Mouse (Mus musculus) gastrocnemius, adult 2 months (tissue): Measurements from ENCODE around the gene Ankrd6. TPM values are rescaled to one million over a fixed set of nuclear protein-coding genes. Genes with fewer than 3 reads are reported as not detected.

Experiments
- DNase-seq: peaks from one replicate; pipeline ENCODE4 v3.0.0; 2022
- H3K27ac ChIP-seq: fragments of 200-600 bp; 2 replicates; pipeline ENCODE4 v1.8.1; 2022; ENCODE audit warnings: mild to moderate bottlenecking
- H3K4me3 ChIP-seq: fragments of 200-600 bp; 2 replicates; pipeline ENCODE4 v1.8.1; 2022; ENCODE audit warnings: mild to moderate bottlenecking, moderate library complexity
- CTCF ChIP-seq: fragments of 200-600 bp; IDR thresholded peaks from 2 replicates; pipeline ENCODE4 v1.8.1; 2022; ENCODE audit warnings: antibody characterized with exemption, mild to moderate bottlenecking, moderate library complexity
- intact Hi-C: fragments of 180-260 bp; cut with DNase I; formaldehyde crosslinking; loops from one replicate; pipeline ENCODE4 v1.15.1; 2025
- total RNA-seq, 2 experiments: library from RNA; stranded (reverse); gene quantifications; 2 replicates each; pipeline ENCODE4 v1.2.3; 2021

Ankrd6 gene
- total RNA-seq, 2 experiments from 2014 or later = 2.5 to 6.2 TPM

DNA sequence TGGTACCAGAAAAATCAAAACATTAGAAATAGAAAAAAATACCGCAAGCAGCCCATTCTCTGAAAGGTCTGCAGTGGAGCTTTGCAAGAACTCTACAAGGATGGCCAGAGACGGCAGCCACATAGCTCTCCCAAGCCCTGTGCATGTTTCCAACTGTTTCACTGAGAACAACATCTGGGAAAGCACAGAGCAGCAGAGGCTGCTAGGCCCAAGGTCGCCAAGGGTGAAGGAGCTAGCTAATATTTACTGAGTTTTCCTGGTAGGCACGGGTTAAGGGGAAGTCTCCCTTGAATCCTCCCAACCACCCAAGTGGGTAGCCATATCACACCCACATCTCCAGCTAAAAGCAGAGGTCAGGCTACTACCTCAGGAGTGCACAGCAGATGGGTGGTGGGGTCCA lies 69.6 kb downstream of the Ankrd6 start:
- H3K4me3 ChIP-seq = no peak overlapping the region
- TF ChIP-seq CTCF = no peak
- no peak overlapping the region for H3K27ac ChIP-seq
- intact Hi-C loops = no loop called here
- DNase-seq = no peak

DNA sequence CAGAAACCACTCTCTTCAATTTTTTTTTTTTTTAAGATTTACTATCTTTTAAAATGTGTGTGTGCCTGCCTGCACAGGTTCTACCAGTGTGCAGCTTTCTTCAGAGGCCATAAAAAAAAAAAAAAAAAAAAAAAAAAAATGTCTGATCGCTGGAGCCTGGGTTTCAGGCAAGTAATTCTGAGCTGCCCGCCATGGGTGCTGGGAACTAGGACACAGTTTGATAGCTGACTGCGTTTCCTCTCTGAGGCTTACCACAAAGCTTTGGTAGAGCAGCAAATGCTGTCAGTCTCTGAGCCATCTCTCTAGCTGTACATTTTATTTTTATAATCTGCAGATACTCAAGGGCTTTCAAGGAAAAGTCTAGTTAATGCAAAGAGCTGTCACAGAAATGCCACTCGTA lies 76.0 kb downstream of the Ankrd6 start:
- DNase-seq = no peak
- intact Hi-C loops = no loop called here
- TF ChIP-seq CTCF = no peak
- H3K27ac ChIP-seq = no peak overlapping the region
- no peak overlapping the region for H3K4me3 ChIP-seq

GRCm38 (mm10) chr4:32872189-32872749 lies 78.4 kb downstream of the Ankrd6 start:
- DNase-seq = no peak

DNA sequence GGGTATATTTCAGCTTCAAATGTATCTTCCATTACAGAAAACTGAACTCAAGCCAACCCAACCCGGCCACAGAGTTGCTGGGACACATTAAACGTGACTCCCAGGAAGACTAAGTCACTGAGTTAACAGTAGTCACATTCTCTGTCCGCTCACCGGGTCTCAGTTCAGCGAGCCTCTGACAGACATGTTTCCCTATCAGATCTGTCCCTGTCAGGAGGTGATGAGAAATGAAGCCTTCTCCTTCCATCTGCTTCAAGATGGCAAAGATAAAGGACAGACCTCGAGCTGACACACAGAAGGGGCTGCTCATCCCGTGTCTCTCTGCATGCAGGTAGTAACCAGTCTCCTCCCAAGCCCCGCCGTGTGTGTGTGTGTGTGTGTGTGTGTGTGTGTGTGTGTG lies 81.3 kb downstream of the Ankrd6 start:
- no peak for TF ChIP-seq CTCF
- intact Hi-C loops = no loop called here
- Histone ChIP-seq H3K27ac (no peak overlapping the region), H3K4me3 (no peak overlapping the region)
- DNase-seq = no peak

More at GRCm38 (mm10) chr4:32872189-32872749, 78.4 kb downstream of the Ankrd6 start:
- no peak for TF ChIP-seq CTCF
- intact Hi-C loops = no loop called here
- no peak overlapping the region for H3K27ac ChIP-seq
- no peak overlapping the region for H3K4me3 ChIP-seq

DNA sequence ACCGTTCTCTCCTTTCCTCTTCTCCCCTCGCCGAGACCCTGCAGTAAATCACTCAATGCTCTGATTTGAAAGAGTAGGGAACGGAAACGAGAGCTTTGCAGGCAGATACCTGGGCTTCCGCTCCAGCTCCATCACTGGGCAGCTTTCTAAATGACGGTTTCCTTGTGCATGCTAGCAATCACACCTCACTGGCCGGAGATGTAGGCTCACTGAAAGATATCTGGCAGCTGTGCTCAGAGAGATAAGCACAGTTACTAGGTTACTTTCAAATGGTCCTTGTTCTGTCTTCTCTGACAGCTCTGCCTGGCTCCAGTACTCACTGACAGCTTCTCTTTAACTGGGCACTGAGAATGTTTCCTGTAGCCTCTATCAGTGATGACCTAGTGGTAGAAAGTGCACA lies 81.8 kb downstream of the Ankrd6 start:
- Histone ChIP-seq H3K27ac (no peak overlapping the region), H3K4me3 (no peak overlapping the region)
- no peak for DNase-seq
- intact Hi-C loops = no loop called here
- no peak for TF ChIP-seq CTCF

DNA sequence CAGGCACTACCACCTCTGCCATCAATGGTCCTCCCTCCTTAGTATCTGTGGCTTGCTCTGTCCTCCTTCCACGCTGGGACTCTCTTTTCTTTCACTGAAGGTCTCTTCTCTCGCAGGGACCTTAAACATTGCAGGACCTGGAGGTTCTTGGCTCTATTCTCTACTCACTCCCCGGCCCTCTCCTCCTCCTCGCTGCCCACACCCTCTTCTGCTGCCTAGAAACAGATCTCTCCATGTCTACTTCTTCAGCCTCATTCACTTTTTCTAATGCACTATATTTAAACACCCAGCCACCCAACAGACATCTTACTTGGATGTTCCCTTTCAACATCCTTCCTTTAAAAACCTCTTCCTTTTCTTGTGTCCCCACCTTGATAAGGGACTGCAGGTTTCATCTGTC lies 82.2 kb downstream of the Ankrd6 start:
- Histone ChIP-seq H3K4me3 (no peak overlapping the region), H3K27ac (no peak overlapping the region)
- DNase-seq = no peak
- intact Hi-C loops = no loop called here
- no peak for TF ChIP-seq CTCF

- Histone ChIP-seq H3K27ac (no peak overlapping the region), H3K4me3 (no peak overlapping the region)
- DNase-seq = no peak
- intact Hi-C loops = no loop called here
- no peak for TF ChIP-seq CTCF
Observed at GRCm38 (mm10) chr4:32867460-32867859, 83.2 kb downstream of the Ankrd6 start.

- no peak for TF ChIP-seq CTCF
- DNase-seq = no peak
- H3K27ac ChIP-seq = no peak overlapping the region
- intact Hi-C loops = no loop called here
- no peak overlapping the region for H3K4me3 ChIP-seq
Observed at GRCm38 (mm10) chr4:32864867-32865242, 85.8 kb downstream of the Ankrd6 start.

GRCm38 (mm10) chr4:32864131-32864866 lies 86.3 kb downstream of the Ankrd6 start:
- H3K4me3 ChIP-seq = no peak overlapping the region

GRCm38 (mm10) chr4:32863447-32864130 lies 87.1 kb downstream of the Ankrd6 start:
- Histone ChIP-seq H3K27ac (no peak overlapping the region), H3K4me3 (no peak overlapping the region)
- no peak for DNase-seq
- intact Hi-C loops = no loop called here
- TF ChIP-seq CTCF = no peak

More at GRCm38 (mm10) chr4:32864131-32864866, 86.3 kb downstream of the Ankrd6 start:
- DNase-seq = no peak
- TF ChIP-seq CTCF = no peak
- intact Hi-C loops = no loop called here
- no peak overlapping the region for H3K27ac ChIP-seq

- H3K27ac ChIP-seq = no peak overlapping the region
- DNase-seq = no peak
- intact Hi-C loops = no loop called here
- H3K4me3 ChIP-seq = no peak overlapping the region
- TF ChIP-seq CTCF = no peak
Observed at GRCm38 (mm10) chr4:32862751-32863446, 87.7 kb downstream of the Ankrd6 start.

- no peak overlapping the region for H3K4me3 ChIP-seq
- no peak for DNase-seq
- TF ChIP-seq CTCF = no peak
- intact Hi-C loops = no loop called here
- no peak overlapping the region for H3K27ac ChIP-seq
Observed at GRCm38 (mm10) chr4:32862011-32862750, 88.5 kb downstream of the Ankrd6 start.
